Mouse (Mus musculus) WW6 (cell line): ENCODE results near the gene Golph3l.

Source experiments
- DNase-seq: peaks from one replicate; pipeline ENCODE4 v3.0.0-alpha.2; 2013; ENCODE audit warnings: low read depth, low spot score

The Golph3l gene

DNA sequence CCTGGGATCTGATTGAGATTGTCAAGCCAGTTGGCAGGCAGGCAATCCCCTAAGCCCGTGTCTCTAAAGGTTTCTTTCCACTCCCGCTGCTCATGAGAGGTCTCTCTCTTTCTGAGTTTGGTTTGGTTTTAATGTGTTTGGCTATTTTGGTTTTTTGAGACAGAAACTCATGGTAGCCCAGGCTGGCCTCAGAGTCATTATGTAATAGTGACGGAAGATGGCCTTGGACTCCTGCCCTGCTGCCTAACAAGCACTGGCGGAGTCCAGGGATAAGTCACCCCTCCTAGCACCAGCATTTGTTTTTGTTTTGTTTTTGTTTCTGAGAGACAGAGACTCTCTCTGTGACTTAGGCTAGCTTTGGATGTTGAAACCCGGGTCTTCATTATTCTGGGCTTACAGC, 66.7 kb downstream of the Golph3l start:
- no peak for DNase-seq

GRCm38 (mm10) chr3:95657108-95657507, 68.4 kb downstream of the Golph3l start:
- no peak for DNase-seq

DNA sequence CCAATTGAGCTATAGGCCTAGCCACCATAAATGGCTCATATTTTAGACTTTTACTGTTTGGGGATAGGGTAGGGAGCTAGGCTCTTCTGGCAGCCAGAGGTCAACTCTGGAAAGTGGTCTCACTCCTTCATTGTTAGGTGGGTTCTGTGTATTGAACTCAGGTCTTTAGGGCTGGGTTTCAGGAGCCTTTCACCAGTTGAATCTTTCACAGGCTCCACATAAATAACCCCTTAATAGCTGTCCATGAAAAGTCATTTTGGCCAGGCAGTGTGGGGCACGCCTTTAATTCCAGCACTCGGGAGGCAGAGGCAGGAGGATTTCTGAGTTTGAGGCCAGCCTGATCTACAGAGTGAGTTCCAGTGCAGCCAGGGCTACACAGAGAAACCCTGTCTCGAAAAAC, 69.0 kb downstream of the Golph3l start:
- DNase-seq = no peak

- no peak for DNase-seq
Measured at GRCm38 (mm10) chr3:95658236-95658867, 69.6 kb downstream of the Golph3l start, which contains the start of gene Mcl1. Mcl1 (plus strand) TSS chr3:95658788.

DNA sequence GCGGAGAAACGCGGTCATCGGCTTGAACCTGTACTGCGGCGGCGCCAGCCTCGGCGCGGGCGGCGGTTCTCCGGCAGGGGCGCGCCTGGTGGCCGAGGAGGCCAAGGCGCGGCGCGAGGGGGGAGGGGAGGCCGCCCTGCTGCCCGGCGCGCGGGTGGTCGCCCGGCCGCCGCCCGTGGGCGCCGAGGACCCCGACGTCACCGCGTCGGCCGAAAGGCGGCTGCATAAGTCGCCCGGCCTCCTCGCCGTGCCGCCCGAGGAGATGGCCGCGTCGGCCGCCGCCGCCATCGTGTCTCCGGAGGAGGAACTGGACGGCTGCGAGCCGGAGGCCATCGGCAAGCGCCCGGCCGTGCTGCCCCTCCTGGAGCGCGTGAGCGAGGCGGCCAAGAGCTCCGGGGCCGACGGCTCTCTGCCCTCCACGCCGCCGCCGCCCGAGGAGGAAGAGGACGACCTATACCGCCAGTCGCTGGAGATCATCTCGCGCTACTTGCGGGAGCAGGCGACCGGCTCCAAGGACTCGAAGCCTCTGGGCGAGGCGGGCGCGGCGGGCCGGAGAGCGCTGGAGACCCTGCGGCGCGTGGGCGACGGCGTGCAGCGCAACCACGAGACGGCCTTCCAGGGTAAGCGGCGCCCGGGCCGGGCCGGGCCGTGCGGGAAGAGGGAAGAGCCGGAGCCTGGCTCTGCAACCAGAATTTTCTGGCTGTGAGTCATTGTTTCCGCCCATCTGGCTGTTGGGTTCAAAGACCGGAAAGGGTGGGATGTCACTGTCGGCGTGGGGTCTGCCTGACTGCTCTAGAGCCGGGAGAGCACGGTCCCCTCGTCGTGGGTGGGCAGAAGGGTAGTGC, 70.4 kb downstream of the Golph3l start:
- DNase-seq = no peak

DNA sequence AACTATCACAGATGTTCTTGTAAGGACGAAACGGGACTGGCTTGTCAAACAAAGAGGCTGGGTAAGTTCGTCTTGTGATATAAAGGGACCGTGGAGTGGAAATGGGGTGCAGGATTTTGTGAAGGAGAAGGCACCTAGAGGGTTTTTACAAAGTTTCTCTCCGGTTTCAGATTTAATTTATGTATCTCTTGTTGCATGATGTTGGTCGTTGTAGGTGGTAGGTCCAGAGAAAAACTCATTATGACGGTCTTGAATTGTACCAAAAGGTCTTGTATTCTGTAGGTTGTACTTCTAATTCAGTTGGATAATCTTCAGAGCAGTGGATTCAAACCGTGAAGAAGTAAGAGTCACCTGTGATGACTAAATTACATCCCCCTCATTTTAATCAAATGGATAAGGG, 71.2 kb downstream of the Golph3l start:
- DNase-seq = no peak

- no peak for DNase-seq
Measured at GRCm38 (mm10) chr3:95660788-95661478, 72.2 kb downstream of the Golph3l start.

DNA sequence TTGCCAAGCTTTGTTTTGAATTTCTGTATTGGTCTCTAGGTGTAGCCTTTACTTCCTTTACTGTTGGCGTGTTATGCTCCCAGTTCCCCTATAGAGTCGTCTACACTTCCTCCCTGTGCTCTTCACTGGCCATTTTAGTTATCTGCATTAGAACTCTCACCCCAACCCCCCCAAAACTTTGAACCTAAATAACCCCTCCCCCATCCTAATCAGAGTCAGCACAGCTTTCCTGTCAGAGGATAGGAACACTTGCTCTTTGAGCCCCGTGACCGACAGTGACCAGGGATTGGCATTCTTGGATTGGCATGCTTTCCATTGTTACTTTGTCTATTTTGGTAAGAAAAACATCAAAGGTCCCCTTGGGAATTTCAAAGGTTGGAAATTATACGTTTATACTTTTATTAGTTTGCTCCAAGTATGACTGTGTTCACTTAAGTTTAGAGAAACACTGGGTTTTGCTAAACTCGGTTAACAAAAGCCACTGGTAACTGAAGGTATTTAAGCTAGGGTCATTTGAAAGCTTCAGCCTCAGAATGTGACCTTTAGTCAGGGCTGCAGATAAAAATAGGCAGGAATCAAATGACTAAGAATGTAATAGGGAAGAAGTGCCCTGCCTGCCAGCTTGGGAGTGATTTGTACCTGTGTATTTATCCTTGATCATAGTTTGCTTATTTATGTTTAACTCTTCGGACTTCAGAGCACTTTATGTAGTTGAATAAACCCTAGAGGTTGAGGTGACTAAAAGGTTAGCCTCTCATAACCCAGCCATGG, 73.4 kb downstream of the Golph3l start:
- no peak for DNase-seq

GRCm38 (mm10) chr3:95662724-95663449, 74.2 kb downstream of the Golph3l start:
- DNase-seq = no peak

DNA sequence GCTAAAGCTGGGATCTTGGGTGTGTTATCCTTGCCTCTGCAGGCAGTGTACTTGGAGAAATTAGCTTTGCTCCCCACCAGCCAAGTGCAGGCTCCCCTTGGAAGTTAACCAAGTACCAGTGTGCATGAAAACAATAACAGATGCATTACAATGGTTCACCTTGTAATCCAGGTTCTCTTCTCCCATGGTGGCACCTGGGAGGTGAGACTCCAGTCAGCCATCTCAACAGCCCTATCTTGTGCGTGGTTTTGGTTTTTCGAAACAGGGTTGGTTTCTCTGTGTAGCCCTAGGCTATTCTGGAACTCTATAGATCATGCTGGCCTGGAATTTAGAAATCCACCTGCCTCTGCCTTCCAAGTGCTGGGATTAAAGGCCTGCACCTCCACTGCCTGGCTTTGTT, 74.8 kb downstream of the Golph3l start:
- DNase-seq = no peak

DNA sequence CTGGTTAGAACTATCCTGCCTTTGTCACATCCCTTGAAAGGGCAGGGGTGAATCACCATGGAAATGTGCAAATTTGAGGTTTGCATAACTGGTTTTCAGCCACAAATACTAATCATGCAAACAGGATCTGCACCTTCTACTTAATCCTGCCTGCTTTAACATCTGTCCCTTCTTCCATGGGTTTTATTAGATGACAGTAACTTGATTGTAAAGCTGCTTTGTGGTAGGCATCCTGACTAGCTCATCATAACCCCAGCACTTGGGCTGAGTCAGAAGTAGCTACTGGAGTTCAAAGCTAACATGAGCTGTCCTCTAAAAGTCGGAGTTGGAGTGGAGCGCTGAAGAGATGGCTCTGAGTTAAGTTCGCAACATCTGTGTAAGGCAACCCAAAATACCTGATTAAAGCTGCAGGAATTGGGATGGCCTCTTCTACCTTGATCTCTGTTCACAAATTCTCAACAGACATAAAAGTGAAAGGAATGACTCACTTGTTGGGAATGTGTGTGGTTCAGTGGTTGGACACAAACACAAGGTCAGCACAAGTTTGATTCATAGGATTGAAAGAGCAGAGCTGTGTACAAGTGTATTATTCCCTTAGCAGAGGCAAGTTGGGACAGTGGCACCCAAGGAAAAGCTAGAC, 75.4 kb downstream of the Golph3l start:
- DNase-seq = no peak

DNA sequence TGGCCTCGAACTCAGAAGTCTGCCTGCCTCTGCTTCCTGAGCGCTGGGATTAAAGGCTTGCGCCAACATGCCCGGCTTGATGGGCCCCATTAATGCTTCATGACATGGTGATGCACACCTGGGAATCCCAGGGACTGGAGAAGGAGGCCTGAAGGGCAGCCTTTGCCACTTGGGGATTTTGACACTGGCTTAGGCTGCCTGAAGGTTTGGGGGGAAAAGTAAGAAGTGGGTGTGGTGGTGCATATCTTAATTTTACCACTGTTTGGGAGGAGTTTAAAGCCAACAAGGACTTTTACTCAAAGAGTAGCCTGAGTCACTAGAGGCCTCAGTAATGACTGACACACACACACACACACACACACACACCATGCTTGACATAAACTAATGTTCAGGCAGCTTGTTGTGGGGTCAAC, 76.2 kb downstream of the Golph3l start:
- DNase-seq = no peak

GRCm38 (mm10) chr3:95666124-95666844, 77.5 kb downstream of the Golph3l start:
- no peak for DNase-seq

DNA sequence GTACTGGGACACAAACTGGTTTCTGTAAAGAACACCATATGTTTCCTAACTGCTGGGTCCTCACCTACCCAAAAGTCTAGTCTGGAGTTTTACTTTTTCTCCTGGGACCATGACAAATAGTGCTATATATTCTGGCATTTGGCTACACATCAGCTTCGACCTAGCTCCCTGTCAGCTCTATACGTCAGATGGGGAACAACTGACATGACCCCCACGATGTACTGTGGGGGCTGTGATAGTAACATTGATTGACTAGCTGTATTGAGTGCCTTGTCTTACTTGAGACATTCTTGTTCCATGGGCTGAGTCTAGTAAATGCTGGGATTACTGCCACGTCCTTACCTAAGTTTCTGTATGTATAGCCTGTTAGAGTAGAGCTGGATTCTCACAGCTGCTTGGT, 78.8 kb downstream of the Golph3l start:
- no peak for DNase-seq

DNA sequence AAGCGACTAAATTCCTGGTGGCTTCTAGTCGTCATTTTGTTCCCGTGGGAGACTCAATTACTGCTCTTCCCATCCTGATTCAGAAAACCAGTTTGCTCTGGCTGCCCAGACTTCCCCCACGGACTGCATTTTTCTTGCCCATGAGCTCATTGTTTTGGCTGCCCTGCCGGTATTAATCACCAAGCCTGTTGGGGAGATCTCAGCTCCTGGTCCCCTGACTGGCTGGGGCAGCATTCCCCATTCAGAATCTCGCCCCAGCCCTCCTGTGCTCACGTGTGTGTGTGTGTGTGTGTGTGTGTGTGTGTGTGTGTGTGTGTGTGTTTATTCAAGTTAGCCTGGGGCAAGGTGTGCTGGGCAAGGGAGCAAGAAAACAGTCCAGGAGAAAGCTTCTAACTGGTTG, 79.3 kb downstream of the Golph3l start:
- DNase-seq = no peak
